Mouse (Mus musculus) Patski (cell line): Measurements from ENCODE around the gene 1700010I14Rik. TPM values are rescaled to one million over a fixed set of nuclear protein-coding genes. Genes with fewer than 3 reads are reported as not detected.

ENCODE experiments used
- ATAC-seq: fragments of 100-300 bp; one replicate; pipeline ENCODE4 v1.8.0; 2021
- CTCF ChIA-PET: fragments of 350-600 bp; sonication (Branson Sonifier 250); formaldehyde crosslinking; loops from one replicate; lab custom pipeline; 2022; ENCODE audit warnings: inconsistent platforms; lab: Charles Lee
- POLR2A ChIA-PET: fragments of 350-600 bp; sonication (Branson Sonifier 250); formaldehyde crosslinking; loops from one replicate; lab custom pipeline; 2022; ENCODE audit warnings: antibody characterized with exemption, inconsistent platforms; lab: Charles Lee
- DNase-seq: peaks from one replicate; pipeline ENCODE4 v3.0.0-alpha.2; 2011; ENCODE audit warnings: low read depth, low spot score
- H3K27me3 ChIP-seq: fragments of 371-371 bp; one replicate; pipeline ENCODE4 v1.5.1; 2021
- CTCF ChIP-seq: fragments of 100-300 bp; IDR thresholded peaks from one replicate; pipeline ENCODE4 v1.5.1; 2021
- in situ Hi-C: fragments of 300-500 bp; cut with MboI; formaldehyde crosslinking; loops from 3 replicates; pipeline ENCODE4 v1.11.1; 2018; ENCODE audit warnings: low pct_unique_long_range_greater_than_20kb, mixed read lengths
- polyA plus RNA-seq: library from polyadenylated mRNA; unstranded; gene quantifications from one replicate; pipeline ENCODE4 v1.2.3, GENCODE M21; 2021

Gene 1700010I14Rik
- polyA plus RNA-seq, 1 experiment from 2014 or later = 3.9 TPM

GRCm38 (mm10) chr17:8991160-8991559, 3.0 kb downstream of the 1700010I14Rik start:
- ATAC-seq = peak; percentile 52
- DNase-seq = peak; percentile 68
- no peak for TF ChIP-seq CTCF
- H3K27me3 ChIP-seq = peaks cover 2% of the 10 kb centered on the region
- ChIA-PET CTCF (interaction anchor here (0.9 to 24.0 kb wide), 25 partner anchors 17 to 377 kb away, joined by 3 to 786 read pairs (median 8); no protein-coding TSS in a partner anchor), POLR2A (interaction anchor here (0.6 to 1.6 kb wide), 4 partner anchors 14 to 132 kb away, joined by 3 to 5 read pairs (median 3); no protein-coding TSS in a partner anchor)
- in situ Hi-C loops = no loop called here

GRCm38 (mm10) chr17:8995344-8995743, 7.2 kb downstream of the 1700010I14Rik start:
- POLR2A ChIA-PET = interaction anchor here (0.9 kb wide), 1 partner anchor 91 kb away, joined by 4 read pairs; no protein-coding TSS in a partner anchor
- CTCF ChIA-PET = interaction anchor here (1.6 to 24.0 kb wide), 6 partner anchors 12 to 153 kb away, joined by 3 to 786 read pairs (median 98); no protein-coding TSS in a partner anchor

GRCm38 (mm10) chr17:9002438-9002837, 14.3 kb downstream of the 1700010I14Rik start:
- POLR2A ChIA-PET = no interaction called here
- CTCF ChIA-PET = interaction anchor here (1.0 to 24.0 kb wide), 9 partner anchors 9 to 164 kb away, joined by 3 to 786 read pairs (median 4); partner anchors contain the start of gene 1700010I14Rik
- ATAC-seq (no peak), DNase-seq (no peak)
- TF ChIP-seq CTCF = no peak
- in situ Hi-C loops = no loop called here
- no peaks in the 10 kb centered on the region for H3K27me3 ChIP-seq

More at GRCm38 (mm10) chr17:8995344-8995743, 7.2 kb downstream of the 1700010I14Rik start:
- no peak for TF ChIP-seq CTCF
- in situ Hi-C loops = no loop called here
- no peak for DNase-seq
- no peaks in the 10 kb centered on the region for H3K27me3 ChIP-seq
- no peak for ATAC-seq

- DNase-seq (no peak), ATAC-seq (no peak)
- ChIA-PET CTCF (interaction anchor here (1.3 to 24.0 kb wide), 5 partner anchors 10 to 163 kb away, joined by 4 to 786 read pairs (median 12); partner anchors contain the start of gene 1700010I14Rik), POLR2A (interaction anchor here (0.6 to 1.3 kb wide), 7 partner anchors 29 to 218 kb away, joined by 3 to 8 read pairs (median 3); no protein-coding TSS in a partner anchor)
- no peak for TF ChIP-seq CTCF
- H3K27me3 ChIP-seq = no peaks in the 10 kb centered on the region
- in situ Hi-C loops = no loop called here
Measured at GRCm38 (mm10) chr17:9004516-9004915, 16.4 kb downstream of the 1700010I14Rik start.

GRCm38 (mm10) chr17:9023198-9023942, 35.2 kb downstream of the 1700010I14Rik start:
- no peak for DNase-seq

GRCm38 (mm10) chr17:9030181-9030580, 42.0 kb downstream of the 1700010I14Rik start:
- CTCF ChIA-PET = interaction anchor here (0.7 kb wide), 1 partner anchor 33 kb away, joined by 3 read pairs; no protein-coding TSS in a partner anchor
- ATAC-seq (no peak), DNase-seq (no peak)
- peaks cover 11% of the 10 kb centered on the region for H3K27me3 ChIP-seq
- POLR2A ChIA-PET = no interaction called here
- peak; percentile 25 for TF ChIP-seq CTCF
- in situ Hi-C loops = loop anchor here (10.0 kb wide), 1 partner anchor 135 kb away; no protein-coding TSS in a partner anchor

More at GRCm38 (mm10) chr17:9023198-9023942, 35.2 kb downstream of the 1700010I14Rik start:
- H3K27me3 ChIP-seq = peaks cover 8% of the 10 kb centered on the region
- in situ Hi-C loops = no loop called here
- ChIA-PET POLR2A (no interaction called here), CTCF (interaction anchor here (2.0 kb wide), 1 partner anchor 9 kb away, joined by 4 read pairs; no protein-coding TSS in a partner anchor)
- ATAC-seq = no peak
- TF ChIP-seq CTCF = no peak

GRCm38 (mm10) chr17:9031241-9032141, 43.4 kb downstream of the 1700010I14Rik start:
- peak; percentile 93 for TF ChIP-seq CTCF
- ChIA-PET POLR2A (no interaction called here), CTCF (interaction anchor here (0.9 to 2.2 kb wide), 7 partner anchors 10 to 715 kb away, joined by 3 to 10 read pairs (median 6); no protein-coding TSS in a partner anchor)
- ATAC-seq (peak; percentile 82), DNase-seq (no peak)
- H3K27me3 ChIP-seq = peaks cover 6% of the 10 kb centered on the region
- in situ Hi-C loops = loop anchor here (10.0 kb wide), 1 partner anchor 133 kb away; no protein-coding TSS in a partner anchor

- H3K27me3 ChIP-seq = peaks cover 3% of the 10 kb centered on the region
- ChIA-PET POLR2A (no interaction called here), CTCF (interaction anchor here (0.9 to 2.2 kb wide), 6 partner anchors 9 to 714 kb away, joined by 3 to 10 read pairs (median 7); no protein-coding TSS in a partner anchor)
- in situ Hi-C loops = loop anchor here (10.0 kb wide), 1 partner anchor 132 kb away; no protein-coding TSS in a partner anchor
- DNase-seq (no peak), ATAC-seq (no peak)
- no peak for TF ChIP-seq CTCF
Measured at GRCm38 (mm10) chr17:9032362-9033044, 44.4 kb downstream of the 1700010I14Rik start.

- TF ChIP-seq CTCF = no peak
- ATAC-seq (no peak), DNase-seq (no peak)
- POLR2A ChIA-PET = no interaction called here
- H3K27me3 ChIP-seq = peaks cover 3% of the 10 kb centered on the region
- CTCF ChIA-PET = no interaction called here
- in situ Hi-C loops = loop anchor here (10.0 kb wide), 1 partner anchor 131 kb away; no protein-coding TSS in a partner anchor
Measured at GRCm38 (mm10) chr17:9033511-9033910, 45.4 kb downstream of the 1700010I14Rik start.
